Mouse (Mus musculus) adrenal gland, postnatal 36 days (tissue): ENCODE results near the gene Ctdsp1. TPM values are rescaled to one million over a fixed set of nuclear protein-coding genes. Genes with fewer than 3 reads are reported as not detected.

Source experiments
- DNase-seq, 2 experiments: peaks; one replicate each; pipeline ENCODE4 v3.0.0; 2021; ENCODE audit warnings: mixed read lengths in 1 of 2
- long read RNA-seq, 2 experiments: library from polyadenylated mRNA; stranded (forward); transcript quantifications; one replicate each; pipeline ENCODE4 v2.0.0; 2021; ENCODE audit warnings: borderline sequencing depth in 2 of 2
- total RNA-seq, 2 experiments: library from RNA; stranded (reverse); gene quantifications; 2 replicates each; pipeline ENCODE4 v1.2.3; 2021

The Ctdsp1 gene
- 100 to 1,000 TPM; 128 to 176 TPM for total RNA-seq
- long read RNA-seq, experiment 1, partial matches to known transcripts, result 45 of 50 reads
- long read RNA-seq, experiment 1, other reads (novel, unspliced or antisense), result 2 of 50 reads
- long read RNA-seq, experiment 2, transcript Ctdsp1-201 (7 exons, 2,876 nt), result major isoform, 5 of 17 reads
- long read RNA-seq, experiment 2, partial matches to known transcripts, result 11 of 17 reads
- long read RNA-seq, experiment 2, other reads (novel, unspliced or antisense), result 1 of 17 reads

- peak; percentile 99 for DNase-seq
These were observed at the start of gene Ctdsp1 for GRCm38 (mm10) chr1:74390924-74391748. Ctdsp1 (plus strand) TSS chr1:74391509.

- DNase-seq, result no peak
These were observed 49.4 kb upstream of the Ctdsp1 start for GRCm38 (mm10) chr1:74341898-74342297.

DNA sequence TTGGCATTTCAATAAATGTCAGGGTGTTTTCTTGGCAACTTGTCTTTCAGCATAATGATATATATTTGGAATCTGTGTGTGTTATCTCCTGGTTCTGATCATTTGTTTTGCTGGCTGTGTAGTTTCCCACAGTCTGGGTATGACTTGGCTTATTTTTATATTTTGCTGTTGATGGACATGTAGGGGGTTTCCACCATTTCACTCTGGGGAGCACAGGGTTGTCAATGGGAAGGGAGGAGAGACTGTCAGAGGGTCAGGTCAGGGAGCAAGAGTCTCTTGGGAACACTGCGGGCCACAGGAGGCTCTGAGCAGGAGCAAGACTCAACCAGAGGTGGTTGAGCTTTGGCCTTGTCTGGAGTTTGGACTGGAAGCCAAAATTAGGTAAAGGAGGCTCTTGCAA, 49.0 kb upstream of the Ctdsp1 start:
- DNase-seq, result no peak

DNA sequence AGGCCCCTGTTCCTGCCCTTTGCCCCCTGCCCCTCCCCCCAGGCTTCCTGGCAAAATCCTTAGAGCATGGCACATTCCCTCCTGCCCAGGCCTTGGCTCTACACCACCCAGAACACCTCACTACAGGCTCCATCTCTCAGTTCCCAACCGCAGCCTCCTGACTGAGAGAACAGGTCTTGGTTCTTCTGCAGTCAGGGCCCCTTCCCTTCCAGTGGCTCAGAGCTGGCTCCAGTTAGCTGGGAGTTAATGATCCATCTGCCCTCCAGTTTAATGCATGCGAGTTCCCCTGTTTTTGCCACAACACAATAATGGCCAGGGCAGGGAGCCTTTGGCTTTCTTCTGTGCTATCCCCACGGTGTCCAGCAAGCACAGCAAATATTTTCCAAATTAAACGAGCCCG, 48.1 kb upstream of the Ctdsp1 start:
- no peak for DNase-seq

- DNase-seq, result no peak
These were observed 47.0 kb upstream of the Ctdsp1 start for GRCm38 (mm10) chr1:74344163-74344916.

DNA sequence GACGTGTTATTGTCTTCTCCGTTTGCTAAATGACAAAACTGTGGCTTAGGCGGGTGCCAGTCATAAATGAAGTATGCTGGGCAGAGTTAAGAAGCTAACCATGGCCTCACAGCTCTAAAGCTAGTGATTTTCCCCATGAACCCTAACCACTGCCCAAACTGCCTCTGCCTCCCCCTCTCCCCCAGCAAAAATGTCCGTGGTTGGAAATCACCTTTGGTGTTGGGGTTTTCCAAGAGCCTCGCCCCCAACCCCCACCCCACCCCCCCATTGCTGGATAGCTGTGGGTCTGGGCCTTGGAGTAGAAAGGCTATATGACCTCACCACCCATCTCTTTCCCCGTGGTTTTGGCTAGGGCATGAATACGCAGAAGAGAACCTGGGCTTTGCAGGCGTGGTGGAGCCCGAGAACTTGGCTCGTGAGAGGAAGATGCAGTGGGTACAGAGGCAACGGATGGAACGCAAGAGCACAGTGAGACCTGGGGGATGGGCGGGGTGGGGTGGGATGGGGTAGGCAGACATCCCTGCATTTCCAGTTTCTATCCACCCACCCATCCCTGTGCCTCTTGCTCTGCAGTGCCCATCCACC, 40.0 kb upstream of the Ctdsp1 start:
- no peak for DNase-seq

DNA sequence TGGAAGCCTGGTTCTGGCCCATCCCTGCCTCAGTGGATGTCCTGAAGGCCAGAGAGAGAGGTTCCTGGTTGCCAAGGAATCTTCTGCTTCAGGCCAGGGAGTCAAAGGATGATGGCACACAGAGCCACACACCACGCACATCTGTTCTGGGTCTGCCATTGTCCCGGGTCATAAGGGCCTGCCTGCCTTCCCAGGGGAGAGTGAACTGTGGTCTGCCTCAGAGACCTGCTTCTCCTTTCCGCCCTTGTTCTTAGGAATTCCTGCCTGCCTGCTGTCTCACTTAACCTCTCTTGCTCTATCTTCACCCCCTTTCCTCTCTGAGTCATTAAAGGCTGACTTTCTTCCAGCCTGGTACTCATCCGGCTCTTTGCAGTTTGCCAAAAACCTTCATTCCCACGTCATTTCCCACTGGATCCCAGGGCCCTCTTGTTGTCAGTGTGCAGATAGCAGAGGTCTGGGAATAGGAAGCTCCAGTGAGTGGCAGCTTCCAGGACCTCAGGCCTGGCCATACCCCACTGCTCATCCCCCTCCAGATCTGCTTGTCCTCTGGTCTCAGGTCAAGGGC, 38.7 kb upstream of the Ctdsp1 start:
- peak; percentile 43 to 53 for DNase-seq

- no peak for DNase-seq
These were observed 37.7 kb upstream of the Ctdsp1 start for GRCm38 (mm10) chr1:74353453-74354229.

- no peak for DNase-seq
These were observed 33.8 kb upstream of the Ctdsp1 start for GRCm38 (mm10) chr1:74357531-74357930.

DNA sequence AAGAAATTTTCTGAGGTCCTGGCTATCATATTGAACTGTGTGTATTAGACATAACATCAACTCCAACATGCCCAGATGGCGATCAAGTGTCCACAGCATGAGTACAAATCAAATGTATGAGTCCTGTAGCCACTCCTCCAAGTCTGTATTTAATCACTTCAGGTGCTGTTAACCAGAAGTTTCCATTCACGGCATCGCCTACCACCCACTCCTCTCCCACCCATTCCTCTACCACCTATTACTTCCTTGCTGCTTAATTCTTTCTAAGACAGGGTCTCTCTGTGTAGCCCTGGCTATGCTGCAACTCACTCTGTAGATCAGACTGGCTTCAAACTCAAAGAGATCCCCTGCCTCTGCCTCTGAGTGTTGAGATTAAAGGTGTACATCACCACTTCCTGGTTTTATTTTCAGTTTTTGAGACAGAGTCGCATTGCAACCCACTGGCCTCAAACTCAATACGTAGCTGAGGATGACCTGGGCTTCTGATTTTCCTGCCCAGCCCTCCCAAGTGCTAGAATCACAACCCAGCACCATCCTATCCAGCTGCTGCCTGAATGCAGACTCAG, 31.3 kb upstream of the Ctdsp1 start:
- no peak for DNase-seq

GRCm38 (mm10) chr1:74361812-74362211, 29.5 kb upstream of the Ctdsp1 start, which contains the start of gene Catip:
Catip (plus strand) TSS chr1:74362108.
- peak; percentile 66 to 83 for DNase-seq

- no peak for DNase-seq
These were observed 28.7 kb upstream of the Ctdsp1 start for GRCm38 (mm10) chr1:74362325-74363229.

GRCm38 (mm10) chr1:74363437-74363836, 27.9 kb upstream of the Ctdsp1 start:
- DNase-seq, result no peak

- no peak for DNase-seq
These were observed 27.0 kb upstream of the Ctdsp1 start for GRCm38 (mm10) chr1:74364270-74364669.

DNA sequence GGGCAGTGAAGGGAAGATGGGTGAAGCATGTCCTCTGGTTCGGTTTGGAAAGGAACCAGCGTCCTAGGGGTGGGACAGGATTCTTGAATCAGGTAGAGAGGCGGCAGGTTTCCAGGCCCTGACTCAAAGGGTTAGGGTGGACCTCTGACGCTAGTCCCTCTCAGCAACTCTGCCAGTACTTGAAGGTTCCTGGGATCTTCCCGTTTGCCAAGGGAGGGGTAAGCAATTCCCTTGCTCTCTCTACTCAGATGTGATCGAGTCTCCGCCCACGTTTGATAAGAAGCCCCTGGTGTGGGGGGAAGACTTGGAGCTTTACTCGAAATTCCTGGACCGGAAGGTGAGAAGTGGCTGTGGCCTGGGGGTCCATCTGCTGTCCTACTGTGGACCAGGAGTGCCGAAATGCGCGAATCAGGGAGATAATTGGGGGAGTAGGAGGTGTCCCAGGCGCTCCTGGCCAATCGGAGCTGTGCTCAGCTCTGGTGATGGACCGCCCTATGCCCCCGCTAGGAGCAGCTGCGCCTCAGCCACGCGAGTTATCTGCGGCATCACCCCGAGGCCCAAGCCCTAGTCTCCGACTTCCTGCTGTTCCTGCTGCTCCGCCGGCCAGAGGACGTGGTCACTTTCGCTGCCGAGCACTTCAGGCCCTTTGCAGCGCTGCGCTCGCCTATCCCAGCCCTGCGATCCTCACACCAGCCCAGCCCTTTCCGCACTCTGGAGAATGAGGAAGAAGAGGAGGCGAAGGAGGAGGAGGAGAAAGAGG, 23.2 kb upstream of the Ctdsp1 start:
- DNase-seq, result peak; percentile 57 to 71

DNA sequence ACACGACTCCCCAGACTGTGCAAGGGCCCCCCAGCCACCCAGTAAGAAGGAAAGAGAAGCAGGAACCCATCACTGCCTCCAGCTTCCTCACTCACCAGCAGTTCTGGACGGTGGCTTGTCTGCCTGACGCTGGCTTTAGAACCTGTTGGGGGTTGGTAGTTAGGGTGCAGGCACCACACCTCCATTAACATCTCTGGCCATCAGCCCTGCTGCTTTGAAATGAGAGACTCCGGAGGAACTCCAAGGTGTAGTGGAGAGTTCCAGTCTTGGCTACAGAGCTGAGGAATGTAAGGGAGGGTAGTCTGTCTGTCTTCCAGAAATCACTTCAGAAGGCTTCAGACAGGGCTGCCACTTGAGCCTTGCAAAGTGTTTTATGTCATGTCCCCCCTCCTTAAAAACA, 21.3 kb upstream of the Ctdsp1 start:
- no peak for DNase-seq

DNA sequence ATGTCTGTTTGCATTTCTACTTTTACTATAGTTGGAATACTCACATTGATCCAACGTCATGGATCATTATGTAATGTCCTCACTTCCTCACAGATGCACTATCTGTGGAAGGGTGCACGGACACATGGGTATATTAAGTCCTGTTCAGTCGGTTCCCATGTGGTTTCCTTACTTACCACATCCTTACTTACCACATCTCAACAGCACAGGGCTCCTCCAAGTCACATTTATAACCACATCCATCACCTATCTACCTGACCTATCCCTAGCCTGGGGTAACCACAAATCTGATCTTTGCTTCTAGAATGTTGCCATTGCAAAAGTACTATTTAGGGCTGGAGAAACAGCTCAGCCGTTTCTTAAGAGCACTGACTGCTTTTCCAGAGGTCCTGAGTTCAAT, 17.9 kb upstream of the Ctdsp1 start:
- no peak for DNase-seq

GRCm38 (mm10) chr1:74374980-74375379, 16.3 kb upstream of the Ctdsp1 start, which contains the start of gene Slc11a1:
Slc11a1 (plus strand) TSS chr1:74375195.
- peak in 1 of 2 experiments; percentile 10 for DNase-seq

GRCm38 (mm10) chr1:74375561-74375960, 15.7 kb upstream of the Ctdsp1 start:
- no peak for DNase-seq
